Comparison of ENCODE assay signal across 8 mouse cellular contexts in the genomic region with DNA sequence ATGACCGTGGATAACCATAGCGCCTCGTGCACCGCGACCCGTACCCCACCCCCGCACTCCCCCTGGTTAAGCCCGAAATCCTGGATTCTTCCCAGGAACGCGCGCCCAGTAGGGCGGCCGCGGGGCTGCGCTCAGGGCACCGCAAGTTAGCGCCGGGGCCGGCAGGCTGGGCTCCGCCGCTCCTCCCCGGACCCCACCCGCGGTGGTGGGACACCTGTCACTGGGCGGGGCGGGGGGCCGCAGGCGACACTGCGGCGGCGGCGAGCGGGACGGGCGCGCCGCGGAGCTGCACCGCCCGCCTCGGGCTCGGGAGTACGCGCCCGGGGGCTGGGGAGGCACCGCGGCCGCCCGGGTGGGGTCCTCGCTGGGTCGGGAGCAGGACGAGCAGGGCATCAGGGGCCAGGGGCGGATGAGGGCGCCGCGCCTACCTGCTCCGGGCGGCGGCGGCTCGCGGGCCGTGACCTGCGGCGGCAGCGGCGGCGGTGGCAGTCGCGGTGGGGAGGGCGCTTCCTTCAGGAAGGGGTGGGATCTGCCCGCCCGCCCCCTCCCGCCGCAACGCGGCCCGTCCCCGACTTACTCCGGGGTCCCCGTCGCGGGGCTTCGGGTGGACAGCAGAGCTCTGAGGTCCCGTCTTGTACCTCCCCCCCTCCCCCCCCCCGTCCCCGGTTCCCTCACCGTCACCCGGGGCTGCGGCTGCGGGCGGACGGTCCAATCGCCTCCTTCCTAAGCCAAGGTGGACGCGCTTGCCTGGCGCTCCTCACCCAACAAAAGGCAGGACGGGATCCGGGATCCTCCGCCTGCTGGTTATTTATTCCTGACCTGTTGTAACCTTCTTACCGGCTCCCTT. TPM values are rescaled to one million over a fixed set of nuclear protein-coding genes. Genes with fewer than 3 reads are reported as not detected.
DNase-seq lines count a peak whose midpoint lies in the region; ATAC-seq and TF ChIP-seq lines count a peak whose summit lies in the region.

No protein-coding gene starts in this region.

- no peak for DNase-seq in testis, postnatal 14 days (ENCODE audit: low spot score)
- peak; percentile 57 for DNase-seq in embryo, embryonic 10 days (ENCODE audit: low spot score)
- peak; percentile 46 for DNase-seq in liver, postnatal 0 days
- DNase-seq in frontal cortex, postnatal 25 days (ENCODE audit: low spot score in 2 of 2): no peak

- no peak for TF ChIP-seq POLR2A in testis, adult 2 months (IDR thresholded peaks at IDR 0.05; ENCODE audit: control insufficient read depth, low read depth, low read length)

- no peak overlapping the region for H3K27ac ChIP-seq in testis, adult 2 months (ENCODE audit: control insufficient read depth, insufficient read depth, low read depth, low read length)
- no peak overlapping the region for H3K27ac ChIP-seq in heart, embryonic 12.5 days (ENCODE audit: poor library complexity, severe bottlenecking)
- H3K27ac ChIP-seq in kidney, embryonic 16.5 days (ENCODE audit: low read length): peak overlapping the region; percentile 71
- H3K27ac ChIP-seq in liver, postnatal 0 days (ENCODE audit: low read depth): no peak overlapping the region
- H3K27ac ChIP-seq in neural tube, embryonic 15.5 days (replicated peaks): peak overlapping the region; percentile 73

- H3K9me3 ChIP-seq in heart, embryonic 12.5 days (replicated peaks): no peaks in the 10 kb centered on the region
- H3K9me3 ChIP-seq in kidney, embryonic 16.5 days (ENCODE audit: low read length): no peaks in the 10 kb centered on the region
- H3K9me3 ChIP-seq in liver, postnatal 0 days (ENCODE audit: low read length): no peaks in the 10 kb centered on the region
- no peaks in the 10 kb centered on the region for H3K9me3 ChIP-seq in neural tube, embryonic 15.5 days (replicated peaks)

- peak overlapping the region; percentile 83 for H3K9ac ChIP-seq in heart, embryonic 12.5 days
- H3K9ac ChIP-seq in kidney, embryonic 16.5 days (replicated peaks; ENCODE audit: low read length): peak overlapping the region; percentile 77
- H3K9ac ChIP-seq in liver, postnatal 0 days (replicated peaks): peak overlapping the region; percentile 59
- peak overlapping the region; percentile 79 for H3K9ac ChIP-seq in neural tube, embryonic 15.5 days (replicated peaks)

- H3K4me2 ChIP-seq in heart, embryonic 12.5 days: peak overlapping the region; percentile 98
- peak overlapping the region; percentile 94 for H3K4me2 ChIP-seq in kidney, embryonic 16.5 days (replicated peaks; ENCODE audit: low read depth, low read length)
- H3K4me2 ChIP-seq in liver, postnatal 0 days (ENCODE audit: low read depth, low read length): peak overlapping the region; percentile 92
- peak overlapping the region; percentile 93 for H3K4me2 ChIP-seq in neural tube, embryonic 15.5 days

- no peaks in the 10 kb centered on the region for H3K36me3 ChIP-seq in testis, adult 2 months (ENCODE audit: control insufficient read depth, insufficient read depth, low read length)
- no peaks in the 10 kb centered on the region for H3K36me3 ChIP-seq in heart, embryonic 12.5 days
- H3K36me3 ChIP-seq in kidney, embryonic 16.5 days (ENCODE audit: insufficient read depth, low read length): no peaks in the 10 kb centered on the region
- H3K36me3 ChIP-seq in liver, postnatal 0 days (replicated peaks; ENCODE audit: insufficient read depth, low read length): no peaks in the 10 kb centered on the region
- H3K36me3 ChIP-seq in neural tube, embryonic 15.5 days: no peaks in the 10 kb centered on the region

- peaks cover 5% of the 10 kb centered on the region for H3K4me1 ChIP-seq in testis, adult 2 months (ENCODE audit: control insufficient read depth, insufficient read depth, low read length)
- H3K4me1 ChIP-seq in heart, embryonic 12.5 days (replicated peaks): 0 out of 2 replicates have a peak, but pooled peaks cover 6% of the 10 kb centered on the region
- peaks cover 21% of the 10 kb centered on the region; the same call in 1 of the 2 replicates for H3K4me1 ChIP-seq in kidney, embryonic 16.5 days (ENCODE audit: insufficient read depth, low read length)
- peaks cover 5% of the 10 kb centered on the region; the same call in 1 of the 2 replicates for H3K4me1 ChIP-seq in liver, postnatal 0 days (ENCODE audit: insufficient read depth)
- peaks cover 19% of the 10 kb centered on the region for H3K4me1 ChIP-seq in neural tube, embryonic 15.5 days

- ATAC-seq in heart, embryonic 12.5 days (ENCODE audit: insufficient number of reproducible peaks, low FRiP score): peak; percentile 66
- peak; percentile 74 for ATAC-seq in kidney, embryonic 16.5 days (ENCODE audit: low FRiP score, low TSS enrichment)
- peak; percentile 74 for ATAC-seq in liver, postnatal 0 days
- ATAC-seq in neural tube, embryonic 15.5 days (ENCODE audit: low FRiP score): peak; percentile 81

- H3K27me3 ChIP-seq in testis, adult 2 months (ENCODE audit: control insufficient read depth, insufficient read depth, low read length): no peaks in the 10 kb centered on the region
- peaks cover 53% of the 10 kb centered on the region for H3K27me3 ChIP-seq in heart, embryonic 12.5 days (replicated peaks)
- peaks cover 11% of the 10 kb centered on the region; the same call in 1 of the 2 replicates for H3K27me3 ChIP-seq in kidney, embryonic 16.5 days (ENCODE audit: insufficient read depth, low read length)
- H3K27me3 ChIP-seq in liver, postnatal 0 days (ENCODE audit: insufficient read depth, low read length): peaks cover 15% of the 10 kb centered on the region
- H3K27me3 ChIP-seq in neural tube, embryonic 15.5 days (replicated peaks): no peaks in the 10 kb centered on the region

- WGBS in heart, embryonic 12.5 days: 2% methylated on average over 84 of the region's 101 CpGs
- WGBS in kidney, embryonic 16.5 days: under 1% methylated on average over 90 of the region's 101 CpGs
- 5% methylated on average over 63 of the region's 101 CpGs for WGBS in liver, postnatal 0 days (ENCODE audit: insufficient replicate concordance)
- under 1% methylated on average over 60 of the region's 101 CpGs for WGBS in neural tube, embryonic 15.5 days

- no peak for TF ChIP-seq EP300 in liver, postnatal 0 days (IDR thresholded peaks at IDR 0.05; ENCODE audit: low read depth)

- peak overlapping the region; percentile 76 for H3K4me3 ChIP-seq in testis, adult 2 months (ENCODE audit: control insufficient read depth, low read depth, low read length)
- peak overlapping the region; percentile 76 for H3K4me3 ChIP-seq in heart, embryonic 12.5 days
- H3K4me3 ChIP-seq in kidney, embryonic 16.5 days (ENCODE audit: low read length): peak overlapping the region; percentile 65
- peak overlapping the region; percentile 62 for H3K4me3 ChIP-seq in liver, postnatal 0 days (ENCODE audit: low read depth, low read length)
- peak overlapping the region; percentile 86 for H3K4me3 ChIP-seq in neural tube, embryonic 15.5 days (replicated peaks)

- no peak for TF ChIP-seq CTCF in testis, adult 2 months (IDR thresholded peaks at IDR 0.05; ENCODE audit: control insufficient read depth, insufficient read depth, insufficient replicate concordance, low read depth, low read length)
- TF ChIP-seq CTCF in liver, postnatal 0 days (IDR thresholded peaks at IDR 0.05; ENCODE audit: low read depth): no peak

RNA-seq across cellular contexts. Expression of a gene that starts 0.6 kb away (rescaled TPM):
- 4.6 and 5.8 TPM in 2 replicates for polyA plus RNA-seq in testis, adult 2 months (2012; rRNA removed)
- polyA plus RNA-seq in heart, embryonic 12.5 days (2016; fragmentation: Nextera tagmentation; extraction: Ambion mirVana): 1.1 and 1.9 TPM in 2 replicates
- polyA plus RNA-seq in kidney, embryonic 16.5 days (2015; fragmentation: Nextera tagmentation; extraction: Ambion mirVana): 18.0 and 20.6 TPM in 2 replicates
- polyA plus RNA-seq in liver, postnatal 0 days (2015; fragmentation: Nextera tagmentation; extraction: Ambion mirVana): 1.1 and 1.4 TPM in 2 replicates
- 29.1 and 35.0 TPM in 2 replicates for polyA plus RNA-seq in neural tube, embryonic 15.5 days (2015; fragmentation: Nextera tagmentation; extraction: Ambion mirVana)

Comparison
In these comparisons a context has a peak if more than half of its experiments do, and no peak if none do; other contexts are left out.
1. H3K27ac ChIP-seq: peak in kidney, embryonic 16.5 days (single experiment) and neural tube, embryonic 15.5 days (single experiment); none in testis, adult 2 months (single experiment), heart, embryonic 12.5 days (single experiment) and liver, postnatal 0 days (single experiment).
2. DNase-seq: peak in embryo, embryonic 10 days (single experiment) and liver, postnatal 0 days (single experiment); none in testis, postnatal 14 days (single experiment) and frontal cortex, postnatal 25 days (0 of 2).
3. Peak in every context shown above with its lines, with median percentiles within 50 percentile points of each other: H3K4me3 ChIP-seq, ATAC-seq, H3K4me2 ChIP-seq and H3K9ac ChIP-seq.